Mouse (Mus musculus): Measurements from ENCODE around the gene Enox2. TPM values are rescaled to one million over a fixed set of nuclear protein-coding genes. Genes with fewer than 3 reads are reported as not detected.

The Enox2 gene
- polyA plus RNA-seq (2014; fragmentation: Nextera tagmentation; extraction: Ambion mirVana), result 7.4 and 9.4 TPM in 2 replicates

GRCm38 (mm10) chrX:49287700-49288563 is at the start of gene Enox2:
Gene Enox2 (minus strand): TSS chrX:49288259.
- H3K4me1 ChIP-seq (ENCODE audit: insufficient read depth), result no peaks in the 10 kb centered on the region
- DNase-seq, result peak; percentile 90
- no peaks in the 10 kb centered on the region for H3K36me3 ChIP-seq (ENCODE audit: insufficient read depth)
- ATAC-seq (ENCODE audit: insufficient read depth), result peak; percentile 100
- no peaks in the 10 kb centered on the region for H3K9me3 ChIP-seq (ENCODE audit: low read depth, low read length)
- peak within 1 kb of the TSS; percentile 51 for H3K9ac ChIP-seq
- H3K4me3 ChIP-seq (ENCODE audit: low read depth, low read length), result peak within 1 kb of the TSS; percentile 52
- peak within 1 kb of the TSS; percentile 58 for H3K4me2 ChIP-seq
- H3K27ac ChIP-seq (ENCODE audit: low read depth), result peak within 1 kb of the TSS; percentile 70; the same call in 1 of the 2 replicates
- no peak for TF ChIP-seq CTCF (IDR thresholded peaks at IDR 0.05; ENCODE audit: low read depth)
- 21% methylated on average over 25 of the region's 26 CpGs for WGBS
- H3K27me3 ChIP-seq (ENCODE audit: insufficient read depth, low read length), result no peaks in the 10 kb centered on the region

GRCm38 (mm10) chrX:49309496-49309895 is 21.4 kb upstream of the Enox2 start:
- Histone ChIP-seq H3K9ac (no peak overlapping the region), H3K4me2 (no peak overlapping the region), H3K27me3 (ENCODE audit: insufficient read depth, low read length) (no peaks in the 10 kb centered on the region), H3K9me3 (ENCODE audit: low read depth, low read length) (no peaks in the 10 kb centered on the region), H3K36me3 (ENCODE audit: insufficient read depth) (no peaks in the 10 kb centered on the region), H3K4me1 (ENCODE audit: insufficient read depth) (no peaks in the 10 kb centered on the region), H3K27ac (ENCODE audit: low read depth) (no peak overlapping the region), H3K4me3 (ENCODE audit: low read depth, low read length) (no peak overlapping the region)
- WGBS, result 38% methylated on average over 1 of the region's 1 CpGs
- TF ChIP-seq CTCF (IDR thresholded peaks at IDR 0.05; ENCODE audit: low read depth), result peak; percentile 40; the same call in 1 of the 2 replicates
- DNase-seq (peak; percentile 44), ATAC-seq (ENCODE audit: insufficient read depth) (no peak)

- H3K27ac ChIP-seq (ENCODE audit: low read depth), result no peak overlapping the region
- no peaks in the 10 kb centered on the region for H3K27me3 ChIP-seq (ENCODE audit: insufficient read depth, low read length)
- ATAC-seq (ENCODE audit: insufficient read depth) (no peak), DNase-seq (peak; percentile 55)
- no peak overlapping the region for H3K4me3 ChIP-seq (ENCODE audit: low read depth, low read length)
- WGBS, result 18% methylated on average over 5 of the region's 5 CpGs
- no peaks in the 10 kb centered on the region for H3K36me3 ChIP-seq (ENCODE audit: insufficient read depth)
- no peaks in the 10 kb centered on the region for H3K4me1 ChIP-seq (ENCODE audit: insufficient read depth)
- no peak overlapping the region for H3K9ac ChIP-seq
- peak; percentile 70 for TF ChIP-seq CTCF (IDR thresholded peaks at IDR 0.05; ENCODE audit: low read depth)
- no peaks in the 10 kb centered on the region for H3K9me3 ChIP-seq (ENCODE audit: low read depth, low read length)
- H3K4me2 ChIP-seq, result no peak overlapping the region
Measured at GRCm38 (mm10) chrX:49306659-49307058, 18.6 kb upstream of the Enox2 start.

GRCm38 (mm10) chrX:49279918-49280586 is 8.0 kb downstream of the Enox2 start:
- WGBS, result 78% methylated on average over 2 of the region's 2 CpGs
- Histone ChIP-seq H3K4me1 (ENCODE audit: insufficient read depth) (no peaks in the 10 kb centered on the region), H3K9ac (no peak overlapping the region), H3K27ac (ENCODE audit: low read depth) (no peak overlapping the region), H3K27me3 (ENCODE audit: insufficient read depth, low read length) (no peaks in the 10 kb centered on the region), H3K36me3 (ENCODE audit: insufficient read depth) (no peaks in the 10 kb centered on the region), H3K4me3 (ENCODE audit: low read depth, low read length) (no peak overlapping the region), H3K4me2 (no peak overlapping the region), H3K9me3 (ENCODE audit: low read depth, low read length) (no peaks in the 10 kb centered on the region)
- ATAC-seq (ENCODE audit: insufficient read depth), result no peak
- TF ChIP-seq CTCF (IDR thresholded peaks at IDR 0.05; ENCODE audit: low read depth), result no peak
- no peak for DNase-seq

GRCm38 (mm10) chrX:49273487-49274042 is 14.5 kb downstream of the Enox2 start:
- no peak for TF ChIP-seq CTCF (IDR thresholded peaks at IDR 0.05; ENCODE audit: low read depth)
- H3K4me1 ChIP-seq (ENCODE audit: insufficient read depth), result no peaks in the 10 kb centered on the region
- no peak overlapping the region for H3K27ac ChIP-seq (ENCODE audit: low read depth)
- no peak overlapping the region for H3K4me2 ChIP-seq
- H3K36me3 ChIP-seq (ENCODE audit: insufficient read depth), result no peaks in the 10 kb centered on the region
- no peaks in the 10 kb centered on the region for H3K27me3 ChIP-seq (ENCODE audit: insufficient read depth, low read length)
- H3K9me3 ChIP-seq (ENCODE audit: low read depth, low read length), result no peaks in the 10 kb centered on the region
- ATAC-seq (ENCODE audit: insufficient read depth) (no peak), DNase-seq (no peak)
- H3K9ac ChIP-seq, result no peak overlapping the region
- WGBS, result 66% methylated on average over 12 of the region's 12 CpGs
- no peak overlapping the region for H3K4me3 ChIP-seq (ENCODE audit: low read depth, low read length)

GRCm38 (mm10) chrX:49250816-49251215 is 37.2 kb downstream of the Enox2 start:
- ATAC-seq (ENCODE audit: insufficient read depth), result no peak
- no peak for DNase-seq
- no peaks in the 10 kb centered on the region for H3K4me1 ChIP-seq (ENCODE audit: insufficient read depth)
- H3K27me3 ChIP-seq (ENCODE audit: insufficient read depth, low read length), result no peaks in the 10 kb centered on the region
- TF ChIP-seq CTCF (IDR thresholded peaks at IDR 0.05; ENCODE audit: low read depth), result no peak
- WGBS, result 86% methylated on average over 4 of the region's 4 CpGs
- no peak overlapping the region for H3K4me2 ChIP-seq
- H3K9ac ChIP-seq, result no peak overlapping the region
- no peak overlapping the region for H3K4me3 ChIP-seq (ENCODE audit: low read depth, low read length)
- no peaks in the 10 kb centered on the region for H3K9me3 ChIP-seq (ENCODE audit: low read depth, low read length)
- H3K36me3 ChIP-seq (ENCODE audit: insufficient read depth), result no peaks in the 10 kb centered on the region
- no peak overlapping the region for H3K27ac ChIP-seq (ENCODE audit: low read depth)

Measured in lung, embryonic 14.5 days (tissue).